Mouse (Mus musculus) cerebellum, adult 9-11 months (tissue): ENCODE measurements around the gene Zfp503.

Experiments used
- DNase-seq: peaks from one replicate; pipeline ENCODE4 v3.0.0; 2022

Gene Zfp503

GRCm38 (mm10) chr14:21989291-21989913 lies at the start of gene Zfp503:
Zfp503 (minus strand) TSS chr14:21989601.
- peak; percentile 16 for DNase-seq

DNA sequence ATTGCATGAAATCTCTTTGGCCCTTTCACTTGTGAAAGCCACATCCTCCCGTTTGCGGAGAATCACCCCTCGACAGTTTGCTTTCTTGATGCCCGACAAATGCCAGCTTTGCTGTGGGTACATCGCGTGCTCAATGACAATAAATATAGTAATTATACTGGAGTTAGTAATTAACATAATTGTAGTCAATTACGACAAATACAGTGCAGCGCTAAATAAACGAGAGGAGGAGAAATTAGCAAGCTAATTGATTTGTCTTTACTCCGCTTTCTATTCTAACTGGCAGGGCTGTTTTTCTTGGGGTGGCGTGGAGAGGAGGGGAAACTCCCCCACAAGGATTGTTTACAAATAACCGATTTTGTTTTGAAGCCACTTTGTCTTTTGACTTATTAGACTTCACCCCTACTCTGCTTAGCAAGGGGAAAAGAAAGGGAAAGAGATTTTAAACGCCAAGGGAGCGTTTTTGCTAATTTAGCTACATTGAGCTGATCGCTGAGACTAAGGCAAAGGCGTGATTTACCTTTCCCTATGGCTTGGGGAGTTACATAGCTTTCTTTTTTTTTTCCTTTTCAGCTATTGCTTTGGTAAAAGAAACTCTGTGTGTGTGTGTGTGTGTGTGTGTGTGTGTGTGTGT lies 48.2 kb upstream of the Zfp503 start:
- no peak for DNase-seq

- DNase-seq, result no peak
Measured at GRCm38 (mm10) chr14:22036802-22037497, 47.5 kb upstream of the Zfp503 start.

DNA sequence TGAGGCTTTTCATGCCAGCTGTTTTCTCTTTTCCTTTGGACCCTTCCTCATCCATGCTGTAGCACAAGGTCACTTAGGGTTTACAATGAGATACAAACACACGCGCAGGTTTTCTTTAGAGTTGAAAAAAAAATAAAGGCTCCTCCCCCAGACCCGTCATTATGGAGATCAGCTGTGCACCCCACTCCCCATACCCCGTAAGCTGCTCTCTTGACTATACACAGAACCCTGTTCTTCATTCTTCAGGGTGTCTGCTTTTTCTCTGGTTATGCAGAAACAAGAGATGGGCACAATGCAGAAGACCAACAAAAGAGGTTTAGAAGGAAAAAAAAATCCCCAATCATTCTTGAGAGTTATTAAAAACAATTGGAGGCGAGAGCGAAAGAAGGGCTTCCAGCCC lies 46.9 kb upstream of the Zfp503 start:
- DNase-seq, result no peak

DNA sequence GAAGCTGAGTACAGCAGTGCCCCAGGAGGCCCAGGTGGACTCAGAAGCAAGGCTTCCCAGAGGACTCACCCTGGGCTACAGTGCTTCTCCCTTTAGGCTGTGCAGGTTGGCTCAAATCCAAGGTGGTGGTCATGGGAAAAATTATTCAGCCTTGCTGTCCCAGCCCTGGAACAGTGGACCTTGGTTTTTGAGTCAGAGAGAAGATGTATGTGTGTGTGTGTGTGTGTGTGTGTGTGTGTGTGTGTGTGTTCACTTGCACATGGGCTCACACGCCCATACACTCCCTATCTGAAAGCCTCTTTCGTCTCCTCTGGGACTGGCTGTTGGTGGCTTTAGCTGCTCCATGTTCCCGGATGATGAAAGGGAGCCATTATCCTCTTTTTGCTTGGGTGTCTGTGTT lies 46.5 kb upstream of the Zfp503 start:
- DNase-seq, result no peak

DNA sequence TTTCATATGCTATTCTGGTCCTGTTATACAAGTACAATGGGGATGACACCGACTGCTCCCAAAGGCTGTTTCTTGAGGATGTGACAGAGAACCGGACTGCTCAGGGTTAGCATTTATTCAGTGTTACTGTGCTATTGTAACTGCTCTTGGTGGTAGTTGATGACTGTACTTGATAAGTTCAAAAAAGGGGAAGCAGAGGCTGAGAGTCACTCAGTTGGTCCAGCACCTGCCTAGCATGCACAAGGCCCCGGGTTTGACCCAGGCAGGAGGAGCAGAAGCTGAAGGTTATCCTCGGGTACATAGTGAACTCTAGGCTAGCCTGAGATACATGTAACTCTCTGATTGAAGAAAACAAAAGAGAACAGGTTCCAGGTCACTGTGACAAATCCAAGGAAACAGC lies 34.1 kb upstream of the Zfp503 start:
- no peak for DNase-seq

- DNase-seq, result peak; percentile 26
Measured at GRCm38 (mm10) chr14:22020885-22021284, 31.5 kb upstream of the Zfp503 start.

DNA sequence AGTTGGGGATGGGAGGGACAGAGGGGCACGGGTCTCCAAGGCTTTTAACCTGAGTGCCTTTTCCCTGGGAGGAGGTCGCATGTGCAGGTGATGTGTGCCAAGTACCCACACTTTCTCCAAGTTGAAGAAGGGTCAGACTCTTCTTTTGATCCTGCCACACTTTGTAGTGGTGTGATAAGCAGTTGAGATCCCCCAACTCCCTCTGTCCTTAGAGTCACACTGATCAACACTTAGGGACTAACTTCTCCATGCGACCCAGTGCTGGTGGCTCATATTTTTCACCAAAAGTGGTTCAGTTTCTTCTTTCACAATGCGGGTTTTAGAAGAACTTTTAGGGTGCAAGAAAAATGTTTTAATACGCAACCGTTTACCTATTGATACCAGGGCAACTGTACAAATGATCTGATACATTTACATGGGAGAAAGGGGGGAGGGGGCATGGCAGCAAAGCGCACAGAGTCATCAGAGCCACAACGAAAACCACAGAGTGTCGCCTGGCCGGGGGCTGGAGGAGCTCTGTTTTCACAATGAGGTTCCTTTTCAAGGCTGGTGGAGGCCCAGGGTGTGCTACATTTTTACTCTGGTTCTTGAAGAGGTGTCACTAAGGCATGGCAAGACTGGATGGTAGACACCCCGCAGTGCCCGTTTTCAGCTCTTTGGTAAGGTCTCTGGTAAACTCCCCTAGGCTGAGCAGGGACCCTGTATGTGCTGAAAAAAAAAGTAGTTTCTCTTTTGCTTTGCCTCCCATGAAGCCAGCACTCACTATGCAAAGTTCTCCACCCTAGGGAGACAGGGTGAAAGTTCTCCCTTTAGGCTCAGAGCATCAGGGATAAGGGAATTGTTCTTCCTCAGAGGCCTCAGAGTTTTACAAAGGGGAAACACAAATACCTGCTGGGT lies 30.8 kb upstream of the Zfp503 start:
- no peak for DNase-seq

- peak; percentile 6 for DNase-seq
Measured at GRCm38 (mm10) chr14:22019252-22019948, 30.0 kb upstream of the Zfp503 start, which contains the start of gene Lrmda. Lrmda (plus strand) TSS chr14:22019712.

- DNase-seq, result no peak
Measured at GRCm38 (mm10) chr14:22017011-22017410, 27.6 kb upstream of the Zfp503 start.

DNA sequence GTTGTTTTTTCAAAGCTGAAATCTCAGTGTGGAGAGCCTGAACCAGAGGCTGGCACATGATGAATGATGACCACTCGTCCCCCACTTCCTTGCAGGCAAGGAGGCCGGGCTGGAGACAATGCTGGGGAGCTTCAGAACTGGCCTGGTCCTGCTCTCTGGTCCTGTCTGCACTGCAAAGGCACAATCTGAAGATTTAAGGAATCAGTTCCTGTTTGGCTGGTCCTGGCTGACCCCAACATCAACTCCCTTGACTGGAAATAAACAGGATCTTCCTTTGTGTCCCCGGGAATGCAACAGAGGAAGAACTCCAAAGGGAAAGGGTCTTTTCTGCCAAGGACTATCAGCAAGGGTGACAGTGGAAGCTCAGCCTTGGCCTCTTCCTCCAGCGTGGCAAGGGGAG lies 25.4 kb upstream of the Zfp503 start:
- no peak for DNase-seq

GRCm38 (mm10) chr14:22014315-22014714 lies 24.9 kb upstream of the Zfp503 start:
- DNase-seq, result no peak

DNA sequence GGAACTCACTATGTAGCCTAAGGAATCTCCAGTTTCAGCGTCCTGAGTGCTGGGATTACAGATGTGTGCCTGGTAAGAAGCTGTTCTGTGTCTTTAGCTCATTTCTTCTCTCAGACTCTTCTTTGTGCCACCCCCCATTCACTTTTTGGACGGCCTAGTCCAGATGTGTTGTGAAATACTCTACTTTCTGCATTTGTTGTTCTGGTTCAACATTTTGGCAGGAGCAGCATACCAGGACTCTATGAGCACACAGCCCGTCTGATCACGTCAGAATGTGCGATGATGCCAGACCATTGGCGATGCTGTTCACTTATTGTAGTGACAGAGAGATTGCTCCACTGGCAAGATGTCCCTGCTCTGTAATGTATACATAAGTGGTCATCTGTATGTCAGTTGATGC lies 17.6 kb upstream of the Zfp503 start:
- no peak for DNase-seq

GRCm38 (mm10) chr14:22004943-22005342 lies 15.5 kb upstream of the Zfp503 start:
- no peak for DNase-seq

- DNase-seq, result no peak
Measured at GRCm38 (mm10) chr14:22003631-22004030, 14.2 kb upstream of the Zfp503 start.

GRCm38 (mm10) chr14:22003231-22003630 lies 13.8 kb upstream of the Zfp503 start:
- no peak for DNase-seq

GRCm38 (mm10) chr14:21999588-21999987 lies 10.2 kb upstream of the Zfp503 start:
- DNase-seq, result no peak

GRCm38 (mm10) chr14:21995031-21995754 lies 5.8 kb upstream of the Zfp503 start:
- no peak for DNase-seq

- DNase-seq, result no peak
Measured at GRCm38 (mm10) chr14:21994061-21994990, 4.9 kb upstream of the Zfp503 start.

DNA sequence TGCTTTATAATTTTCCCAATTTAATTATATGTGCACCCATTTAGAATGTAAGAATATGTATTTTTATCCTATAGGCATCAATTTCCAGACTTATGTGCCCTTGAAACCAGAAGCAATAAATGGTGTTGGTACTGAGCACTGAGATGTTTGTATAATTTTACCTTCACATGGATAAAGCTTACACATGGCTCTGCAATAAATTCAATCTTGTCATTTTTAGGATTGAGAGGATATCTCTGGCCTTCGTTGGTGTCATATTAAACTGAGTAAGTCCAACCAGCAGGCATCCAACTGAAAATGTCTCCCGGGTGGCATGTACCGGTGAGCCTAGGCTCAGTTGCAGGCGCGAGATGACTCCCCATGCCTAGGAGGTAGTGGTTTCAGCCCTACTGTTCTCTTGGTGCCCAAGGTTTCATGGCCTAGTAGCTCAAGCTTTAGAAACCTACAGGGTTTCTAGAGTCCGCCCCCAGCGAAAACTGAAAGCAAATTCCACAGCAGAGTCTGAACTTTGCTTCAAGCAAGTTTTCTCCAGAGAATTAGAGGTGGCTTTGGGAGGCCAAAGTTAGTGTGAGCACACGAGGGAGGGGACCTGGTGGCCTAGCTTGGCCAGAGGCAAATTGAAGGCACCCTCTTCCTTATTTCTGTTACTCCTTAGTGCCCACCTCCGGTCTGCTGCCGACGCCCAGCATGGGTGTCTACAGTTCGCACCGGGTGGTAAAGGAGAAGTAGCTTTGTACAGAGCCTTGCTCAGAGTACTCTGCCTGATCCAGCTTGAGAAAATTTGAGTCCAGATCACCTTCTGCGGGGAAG lies 4.1 kb upstream of the Zfp503 start:
- no peak for DNase-seq
